Mouse (Mus musculus): ENCODE data around the gene 2900026A02Rik.
"Not testable (repeated sequence)": the region's sequence is repeated elsewhere in the genome, so short reads cannot be mapped to it uniquely, and the experiment has no call there.

- TF ChIP-seq EP300 (optimal IDR thresholded peaks at IDR 0.05), result not testable (repeated sequence)
- TF ChIP-seq CTCF (IDR thresholded peaks at IDR 0.05; ENCODE audit: low read depth), result peak; percentile 69
These were observed 111.4 kb downstream of the 2900026A02Rik start for GRCm38 (mm10) chr5:113109651-113110050.
